Mouse (Mus musculus) frontal cortex, postnatal 14 days (tissue): ENCODE results near the gene Lrrtm4.

Experiments
- DNase-seq, 2 experiments: peaks; one replicate each; pipeline ENCODE4 v3.0.0; 2022; ENCODE audit warnings: low spot score in 2 of 2

Gene Lrrtm4

DNA sequence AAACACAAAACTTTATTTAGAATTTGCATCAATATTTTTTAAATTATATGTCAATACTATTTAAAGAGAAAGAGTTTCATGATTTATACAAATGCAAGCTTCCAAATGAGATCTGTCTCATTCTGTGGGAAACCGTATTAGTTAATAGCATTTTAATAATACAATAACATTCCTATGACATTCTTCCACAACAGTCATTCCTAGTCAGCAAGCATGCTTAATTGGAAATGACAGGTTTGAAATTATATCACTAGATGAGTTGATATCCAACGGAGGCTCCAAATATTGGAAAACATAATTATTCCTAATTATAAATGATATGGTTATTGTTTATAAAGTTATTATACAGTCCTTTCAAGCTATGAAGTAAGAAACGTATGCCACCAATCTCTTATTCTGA is 714.7 kb downstream of the Lrrtm4 start:
- DNase-seq, result no peak

DNA sequence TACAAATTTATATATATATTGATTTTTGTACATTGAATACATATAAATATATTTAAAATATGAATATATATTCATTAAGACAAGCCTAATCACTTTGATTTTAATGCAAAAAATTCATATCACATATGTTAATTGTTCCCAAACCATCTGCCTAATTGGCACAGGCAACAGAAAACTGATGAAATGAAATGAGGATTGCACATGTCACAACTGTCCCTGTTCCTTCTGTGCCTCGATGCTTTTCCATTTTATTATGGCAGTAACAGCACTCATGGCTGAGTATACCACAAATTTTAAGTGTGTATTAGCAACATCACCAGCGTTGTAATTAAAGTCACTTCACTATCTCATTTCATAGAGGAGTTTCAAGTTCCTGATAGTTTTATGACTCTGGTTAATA is 732.1 kb downstream of the Lrrtm4 start:
- DNase-seq, result no peak

DNA sequence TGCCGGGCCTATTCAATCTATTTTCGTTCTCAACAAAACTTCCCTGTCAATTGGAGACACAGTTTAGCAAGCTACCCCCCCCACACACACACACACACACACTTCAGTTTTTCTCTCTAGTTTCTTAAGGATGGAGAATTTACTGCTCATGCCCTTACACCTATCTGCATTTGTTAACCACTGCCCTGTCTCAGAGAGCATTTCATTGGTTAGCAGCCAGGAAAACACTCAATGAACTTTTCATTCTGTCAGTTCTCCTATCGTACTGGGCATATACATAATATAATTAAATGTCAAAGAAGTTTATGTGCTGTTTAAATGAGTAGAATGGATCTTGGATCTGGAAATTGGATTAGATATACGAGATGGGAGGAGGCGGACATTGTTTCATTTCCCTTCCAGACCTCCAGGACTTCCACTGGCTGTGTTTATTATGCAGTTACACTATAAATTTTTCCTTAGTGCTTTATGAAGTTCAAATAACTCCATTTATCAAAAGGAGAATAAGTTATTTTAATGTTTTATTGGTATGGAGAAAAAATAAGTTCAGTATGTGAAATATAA is 742.0 kb downstream of the Lrrtm4 start:
- DNase-seq, result no peak

DNA sequence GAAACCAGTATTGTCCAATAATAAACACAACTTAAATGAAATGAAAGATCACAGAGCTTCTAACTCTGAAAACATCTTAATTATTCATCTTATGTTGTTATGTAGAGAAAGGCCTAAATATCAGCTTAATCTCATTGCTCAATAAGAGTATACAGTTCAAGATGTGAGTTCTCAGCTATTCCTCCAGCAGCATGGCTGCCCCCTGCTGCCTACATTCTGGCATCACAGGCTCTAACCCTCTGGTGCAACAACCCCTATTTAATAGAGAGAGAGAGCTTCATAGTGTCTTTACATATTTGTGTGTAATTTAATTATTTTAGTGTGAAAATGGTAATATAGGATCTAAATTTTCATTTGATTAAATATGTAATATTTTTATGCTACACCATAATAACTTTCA is 767.6 kb downstream of the Lrrtm4 start:
- DNase-seq, result no peak

DNA sequence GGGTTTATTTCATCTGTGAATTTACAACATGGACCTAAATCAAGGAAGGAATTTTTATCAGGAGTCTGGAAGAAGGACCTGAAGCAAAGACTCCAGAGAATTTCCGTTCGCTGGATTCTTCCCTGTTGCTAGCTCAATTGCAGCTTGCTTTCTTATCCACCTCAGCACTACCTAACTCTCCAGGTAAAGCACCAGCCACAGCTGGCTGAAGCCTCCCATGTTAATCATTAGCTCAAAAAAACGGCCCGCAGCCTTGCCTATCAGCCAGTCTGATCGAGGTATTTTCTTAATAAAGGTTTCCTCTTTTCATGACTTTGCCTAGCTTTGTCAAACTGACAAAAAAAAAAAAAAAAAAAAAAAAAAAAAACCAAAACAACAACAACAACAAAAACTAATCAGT is 805.1 kb downstream of the Lrrtm4 start:
- DNase-seq, result no peak

DNA sequence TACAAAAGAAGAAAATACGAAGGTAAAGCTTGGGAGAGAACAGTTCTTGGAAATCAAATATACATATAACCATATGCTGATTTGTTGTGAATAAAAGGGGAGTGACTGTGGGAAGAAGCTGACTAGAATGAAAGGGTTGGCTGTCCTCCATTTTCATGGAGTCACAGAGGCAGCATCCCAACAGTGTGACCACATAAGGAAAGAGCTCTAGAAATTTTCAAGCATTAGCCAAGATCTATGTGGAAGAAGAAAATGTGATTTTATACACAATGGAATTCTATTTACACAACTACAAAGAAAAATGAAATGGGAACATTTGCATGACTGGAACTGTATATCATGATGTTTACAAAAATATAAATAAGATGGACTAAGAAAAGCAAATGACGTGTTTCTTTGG is 821.1 kb downstream of the Lrrtm4 start:
- no peak for DNase-seq

DNA sequence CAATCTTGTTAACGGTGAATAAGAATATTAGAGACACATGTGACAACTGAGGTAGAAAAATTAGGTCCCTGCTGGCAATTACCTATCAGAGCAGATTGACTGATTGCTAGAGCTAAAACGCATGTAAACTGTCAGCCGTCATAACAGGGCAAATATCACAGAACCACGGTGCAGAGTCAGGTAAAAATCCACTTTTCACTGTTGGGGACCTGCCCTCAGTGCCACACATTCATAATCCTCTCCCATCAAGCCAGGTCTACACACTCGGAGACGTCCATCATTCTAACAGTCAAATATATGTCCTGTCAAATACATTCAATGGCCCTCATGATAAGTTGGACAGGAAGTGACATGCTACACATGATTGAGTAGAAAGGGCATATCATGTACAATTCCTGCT is 826.6 kb downstream of the Lrrtm4 start:
- DNase-seq, result no peak

DNA sequence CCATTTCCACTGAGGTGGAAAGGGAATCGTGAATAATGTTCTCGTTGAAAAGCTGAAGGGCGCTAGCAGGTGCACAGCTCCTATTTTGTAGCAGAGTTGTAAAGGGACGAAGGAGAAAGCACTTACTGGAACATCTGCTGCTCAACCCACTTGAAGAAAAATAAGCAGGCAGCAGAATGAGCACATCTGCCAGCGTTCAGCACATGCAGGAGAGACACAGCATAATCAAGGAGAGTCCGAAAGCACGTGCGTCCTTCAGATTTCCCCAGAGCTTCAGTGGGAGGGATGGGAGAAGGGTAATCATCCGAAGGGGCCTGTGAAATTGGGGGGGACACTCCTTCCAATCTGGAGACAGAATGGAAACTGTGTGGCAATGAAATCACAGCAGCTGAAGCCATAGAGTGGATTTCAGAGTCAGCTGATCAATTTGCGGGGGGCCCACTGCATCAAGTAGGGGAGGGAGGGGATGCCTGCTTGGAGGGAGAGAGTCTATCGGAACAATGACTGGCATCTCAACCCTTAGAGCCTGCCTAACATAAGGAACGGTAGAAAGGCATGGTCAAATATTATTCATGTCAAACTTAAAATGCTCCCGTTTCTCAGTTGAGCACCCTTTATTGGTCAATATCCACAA is 838.4 kb downstream of the Lrrtm4 start:
- no peak for DNase-seq
